Mouse (Mus musculus) lung, postnatal 0 days (tissue): ENCODE measurements around the gene Smc3. TPM values are rescaled to one million over a fixed set of nuclear protein-coding genes. Genes with fewer than 3 reads are reported as not detected.

ENCODE experiments used
- ATAC-seq: fragments of 200-750 bp; cut with Nextera tagmentation; 2 replicates; pipeline ENCODE4 v1.8.0; 2017; ENCODE audit warnings: moderate library complexity
- DNase-seq: peaks from one replicate; pipeline ENCODE4 v3.0.0-alpha.2; 2016; ENCODE audit warnings: low spot score
- H3K27ac ChIP-seq: fragments of 300-500 bp; sonication (generic); 2 replicates; pipeline ENCODE4 v1.5.1; 2014; ENCODE audit warnings: antibody characterized with exemption, mild to moderate bottlenecking, low read length, mixed read lengths
- H3K27me3 ChIP-seq: fragments of 300-500 bp; sonication (generic); replicated peaks from 2 replicates; pipeline ENCODE4 v1.6.1; 2014; ENCODE audit warnings: low read length, mixed read lengths; ENCODE audit not compliant: insufficient read depth
- H3K36me3 ChIP-seq: fragments of 300-500 bp; sonication (generic); 2 replicates; pipeline ENCODE4 v1.6.1; 2014; ENCODE audit warnings: low read length, mixed read lengths; ENCODE audit not compliant: insufficient read depth
- H3K4me1 ChIP-seq: fragments of 300-500 bp; sonication (generic); 2 replicates; pipeline ENCODE4 v1.6.1; 2014; ENCODE audit warnings: antibody characterized with exemption, low read depth, low read length, mixed read lengths; ENCODE audit not compliant: insufficient read depth
- H3K4me2 ChIP-seq: fragments of 300-500 bp; sonication (generic); replicated peaks from 2 replicates; pipeline ENCODE4 v1.6.1; 2014; ENCODE audit warnings: low read depth, mild to moderate bottlenecking, low read length, moderate library complexity, mixed read lengths
- H3K4me3 ChIP-seq: fragments of 300-500 bp; sonication (generic); 2 replicates; pipeline ENCODE4 v1.5.1; 2014; ENCODE audit warnings: low read depth, low read length
- H3K9ac ChIP-seq: fragments of 300-500 bp; sonication (generic); replicated peaks from 2 replicates; pipeline ENCODE4 v1.6.1; 2014; ENCODE audit warnings: low read depth, mild to moderate bottlenecking
- H3K9me3 ChIP-seq: fragments of 300-500 bp; sonication (generic); 2 replicates; pipeline ENCODE4 v1.6.1; 2016; ENCODE audit warnings: low read length, mixed read lengths
- CTCF ChIP-seq: IDR thresholded peaks from 2 replicates; pipeline ENCODE4 v1.5.1; 2016; ENCODE audit warnings: antibody characterized with exemption, mild to moderate bottlenecking
- EP300 ChIP-seq: IDR thresholded peaks from 2 replicates; pipeline ENCODE4 v1.6.1; 2016; ENCODE audit warnings: antibody characterized with exemption, mild to moderate bottlenecking, control low read depth
- WGBS: fragments of 180-500 bp; shearing (Covaris S2); extraction: QIAGEN DNeasy Blood & Tissue Kit; methylation state at CpG from one replicate; pipeline ENCODE4 v1.1.7; 2014; 5-methylcytosine and 5-hydroxymethylcytosine counted together
- polyA plus RNA-seq: library from polyadenylated mRNA; unstranded; fragments of >200 nt; fragmentation: Nextera tagmentation; extraction: Ambion mirVana; gene quantifications from 2 replicates; pipeline ENCODE4 v1.2.1, GENCODE M21; 2015

The Smc3 gene
- polyA plus RNA-seq, 1 experiment from 2014 or later, result 32.8 TPM

GRCm38 (mm10) chr19:53568553-53568952 lies 31.6 kb upstream of the Smc3 start:
- Histone ChIP-seq H3K9me3 (no peaks in the 10 kb centered on the region; the same call in 1 of the 2 replicates), H3K36me3 (no peaks in the 10 kb centered on the region), H3K9ac (no peak overlapping the region), H3K4me3 (no peak overlapping the region), H3K4me2 (no peak overlapping the region), H3K4me1 (no peaks in the 10 kb centered on the region), H3K27ac (no peak overlapping the region), H3K27me3 (no peaks in the 10 kb centered on the region)
- DNase-seq (no peak), ATAC-seq (no peak)
- WGBS, result 72% methylated on average over 3 of the region's 3 CpGs
- TF ChIP-seq EP300 (no peak), CTCF (no peak)

- Histone ChIP-seq H3K36me3 (no peaks in the 10 kb centered on the region), H3K4me3 (no peak overlapping the region), H3K9me3 (no peaks in the 10 kb centered on the region; the same call in 1 of the 2 replicates), H3K4me2 (no peak overlapping the region), H3K4me1 (no peaks in the 10 kb centered on the region), H3K9ac (no peak overlapping the region), H3K27ac (no peak overlapping the region), H3K27me3 (no peaks in the 10 kb centered on the region)
- no peak for DNase-seq
- WGBS, result 69% methylated on average over 4 of the region's 4 CpGs
- no peak for ATAC-seq
- no peak for TF ChIP-seq EP300
- TF ChIP-seq CTCF, result no peak
Measured at GRCm38 (mm10) chr19:53571056-53571455, 29.1 kb upstream of the Smc3 start.

GRCm38 (mm10) chr19:53571501-53572428 lies 28.4 kb upstream of the Smc3 start:
- TF ChIP-seq EP300 (no peak), CTCF (no peak)
- H3K27ac ChIP-seq, result no peak overlapping the region
- no peak overlapping the region for H3K4me2 ChIP-seq
- 59% methylated on average over 18 of the region's 18 CpGs for WGBS
- no peaks in the 10 kb centered on the region for H3K27me3 ChIP-seq
- no peak overlapping the region for H3K4me3 ChIP-seq
- no peak for DNase-seq
- H3K9me3 ChIP-seq, result no peaks in the 10 kb centered on the region; the same call in 1 of the 2 replicates
- ATAC-seq, result no peak
- H3K9ac ChIP-seq, result no peak overlapping the region
- no peaks in the 10 kb centered on the region for H3K36me3 ChIP-seq
- no peaks in the 10 kb centered on the region for H3K4me1 ChIP-seq

- no peak overlapping the region for H3K4me2 ChIP-seq
- 58% methylated on average over 12 of the region's 12 CpGs for WGBS
- ATAC-seq, result no peak
Measured at GRCm38 (mm10) chr19:53572607-53573006, 27.6 kb upstream of the Smc3 start.

GRCm38 (mm10) chr19:53573151-53573550 lies 27.0 kb upstream of the Smc3 start:
- Histone ChIP-seq H3K27me3 (no peaks in the 10 kb centered on the region), H3K4me2 (no peak overlapping the region), H3K9ac (no peak overlapping the region), H3K4me3 (no peak overlapping the region), H3K9me3 (no peaks in the 10 kb centered on the region), H3K4me1 (no peaks in the 10 kb centered on the region), H3K27ac (no peak overlapping the region), H3K36me3 (no peaks in the 10 kb centered on the region)
- TF ChIP-seq CTCF (no peak), EP300 (no peak)
- DNase-seq (no peak), ATAC-seq (no peak)
- WGBS, result 93% methylated on average over 3 of the region's 3 CpGs

More at GRCm38 (mm10) chr19:53572607-53573006, 27.6 kb upstream of the Smc3 start:
- Histone ChIP-seq H3K27me3 (no peaks in the 10 kb centered on the region), H3K4me1 (no peaks in the 10 kb centered on the region), H3K9me3 (no peaks in the 10 kb centered on the region), H3K9ac (no peak overlapping the region), H3K36me3 (no peaks in the 10 kb centered on the region), H3K27ac (no peak overlapping the region), H3K4me3 (no peak overlapping the region)
- TF ChIP-seq EP300 (no peak), CTCF (no peak)
- no peak for DNase-seq

- Histone ChIP-seq H3K9me3 (no peaks in the 10 kb centered on the region), H3K36me3 (no peaks in the 10 kb centered on the region), H3K4me3 (no peak overlapping the region), H3K27me3 (no peaks in the 10 kb centered on the region), H3K4me1 (no peaks in the 10 kb centered on the region), H3K9ac (no peak overlapping the region), H3K27ac (no peak overlapping the region), H3K4me2 (no peak overlapping the region)
- no peak for ATAC-seq
- WGBS, result 64% methylated on average over 8 of the region's 8 CpGs
- no peak for TF ChIP-seq CTCF
- DNase-seq, result no peak
Measured at GRCm38 (mm10) chr19:53574131-53574530, 26.1 kb upstream of the Smc3 start.
